Mouse (Mus musculus): ENCODE measurements around the gene Lmo1.

GRCm38 (mm10) chr7:109218977-109219271 is 43.9 kb upstream of the Lmo1 start:
- TF ChIP-seq CTCF (conservative IDR thresholded peaks at IDR 0.05; ENCODE audit: low read length) (no peak), NANOG (IDR thresholded peaks at IDR 0.05; ENCODE audit: borderline replicate concordance, low read length) (no peak), POU5F1 (IDR thresholded peaks at IDR 0.05; ENCODE audit: borderline replicate concordance, low read length) (no peak)
